Mouse (Mus musculus) retina, adult 2 months (tissue): ENCODE results near the gene Zar1.
"Not testable (repeated sequence)": the region's sequence is repeated elsewhere in the genome, so short reads cannot be mapped to it uniquely, and the experiment has no call there.

Experiments used
- DNase-seq: peaks from one replicate; pipeline ENCODE4 v3.0.0-alpha.2; 2012; ENCODE audit warnings: low read depth, low spot score

Zar1 gene

DNA sequence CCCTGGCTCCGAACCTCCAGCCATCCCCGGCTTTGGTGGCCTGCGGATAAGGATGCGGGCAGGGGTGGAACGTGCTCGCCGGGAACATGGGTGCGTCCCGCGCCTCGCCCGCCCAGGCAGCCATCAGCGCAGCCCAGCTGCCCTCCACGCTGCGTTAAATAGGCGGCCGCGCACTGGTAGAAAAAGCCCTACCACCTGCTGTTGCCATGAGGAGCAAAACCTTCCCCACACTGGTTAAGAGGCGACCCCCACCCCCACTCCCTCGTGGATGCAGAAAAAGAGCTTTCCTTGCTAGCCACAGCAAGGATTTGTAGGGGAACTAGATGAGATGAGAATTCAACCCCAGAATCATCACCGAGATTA is at the start of gene Zar1:
Zar1 (minus strand) TSS at position 285 of the 363 bp plus-strand sequence.
- not testable (repeated sequence) for DNase-seq

DNA sequence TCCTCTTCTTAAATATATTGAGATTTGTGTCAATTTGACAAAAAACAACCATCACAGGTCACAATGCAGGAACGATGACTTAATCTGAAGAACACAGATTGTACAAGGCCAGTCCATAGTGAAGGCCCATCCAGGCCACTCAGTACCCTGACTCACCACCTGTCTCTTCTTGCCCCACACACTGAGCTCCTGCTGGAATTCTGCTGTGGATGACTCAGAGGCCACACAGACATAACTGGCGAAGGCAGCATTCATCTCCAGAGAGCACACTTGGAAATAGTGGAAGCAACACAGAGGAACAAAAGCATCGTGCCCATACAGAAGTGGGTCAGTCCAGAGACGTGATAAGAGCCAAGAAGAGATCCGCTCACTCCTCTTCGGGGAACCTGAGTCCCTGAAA is 49.0 kb upstream of the Zar1 start:
- no peak for DNase-seq

DNA sequence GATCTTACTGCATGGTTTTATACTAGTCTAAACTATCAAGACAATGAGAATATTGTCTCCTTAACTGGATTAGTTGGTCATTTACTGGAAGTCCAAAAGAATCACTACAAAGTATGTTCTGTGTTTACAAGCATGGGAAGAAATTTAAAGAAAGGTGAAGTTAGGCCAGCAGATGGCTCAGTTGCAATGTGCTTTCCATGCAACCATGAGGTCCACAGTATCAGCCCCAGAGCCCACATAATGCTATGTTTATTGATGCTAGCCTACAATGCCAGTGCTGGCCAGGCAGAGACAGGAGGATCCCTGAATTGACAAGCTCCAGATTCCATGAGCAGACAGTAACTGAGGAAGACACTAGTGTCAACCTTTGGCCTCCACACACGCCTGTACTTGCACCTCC is 40.0 kb upstream of the Zar1 start:
- no peak for DNase-seq

DNA sequence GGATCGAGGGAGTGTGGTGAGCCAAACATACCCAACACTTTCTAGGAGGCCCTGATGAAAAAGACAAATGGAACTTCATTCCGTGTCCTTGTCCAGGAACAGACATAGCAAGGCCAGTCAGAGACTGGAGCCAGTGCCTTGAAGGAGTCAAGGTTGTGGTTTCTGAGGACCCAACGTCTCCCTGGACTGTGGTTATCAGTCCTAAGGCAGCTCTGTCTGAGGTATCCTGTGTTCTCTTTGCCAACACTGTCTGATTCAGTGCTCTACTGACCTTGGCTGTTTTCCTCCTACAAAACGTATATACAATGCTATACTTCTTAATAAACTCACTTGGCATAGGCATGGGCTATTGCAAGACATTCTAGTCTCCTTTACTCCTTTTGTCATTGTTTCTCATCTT is 36.4 kb upstream of the Zar1 start:
- no peak for DNase-seq

DNA sequence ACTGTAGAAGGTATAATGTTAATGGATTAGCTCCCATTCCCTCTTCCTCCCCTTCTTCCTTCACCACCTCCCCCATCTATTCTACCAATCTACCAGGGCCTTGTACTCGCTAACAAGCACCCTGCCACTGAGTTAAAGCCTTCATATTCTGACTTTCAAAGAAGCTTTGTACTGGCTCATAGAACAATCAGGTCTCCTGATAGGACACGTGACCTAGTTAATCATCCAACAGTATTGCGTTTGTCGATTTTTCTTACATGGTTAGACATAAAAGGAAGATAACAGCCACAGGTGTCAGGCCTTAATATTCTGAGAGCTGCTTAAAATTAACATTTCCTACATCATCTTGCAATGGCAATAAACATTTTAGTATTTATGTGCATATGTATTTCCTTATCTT is 22.1 kb upstream of the Zar1 start:
- no peak for DNase-seq

DNA sequence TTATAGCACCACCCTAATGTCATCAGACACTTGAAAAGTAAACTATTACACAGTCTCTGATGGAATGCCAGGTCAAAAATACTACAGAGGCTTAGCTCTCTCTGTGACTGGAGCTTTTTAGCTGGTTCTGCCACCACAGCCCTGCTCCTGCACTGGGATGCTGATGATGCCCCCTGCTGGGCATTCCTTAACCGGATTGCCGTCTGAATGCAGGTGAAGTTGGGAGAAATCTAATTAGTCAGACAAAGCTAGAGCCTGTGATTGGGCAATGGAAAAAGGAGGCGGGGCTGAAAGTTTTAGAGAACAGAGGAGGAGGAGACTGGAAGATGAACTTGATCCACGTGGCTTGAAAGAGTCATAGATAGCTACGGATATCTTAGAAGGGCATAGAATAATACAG is 20.0 kb upstream of the Zar1 start:
- DNase-seq, result peak; percentile 30

DNA sequence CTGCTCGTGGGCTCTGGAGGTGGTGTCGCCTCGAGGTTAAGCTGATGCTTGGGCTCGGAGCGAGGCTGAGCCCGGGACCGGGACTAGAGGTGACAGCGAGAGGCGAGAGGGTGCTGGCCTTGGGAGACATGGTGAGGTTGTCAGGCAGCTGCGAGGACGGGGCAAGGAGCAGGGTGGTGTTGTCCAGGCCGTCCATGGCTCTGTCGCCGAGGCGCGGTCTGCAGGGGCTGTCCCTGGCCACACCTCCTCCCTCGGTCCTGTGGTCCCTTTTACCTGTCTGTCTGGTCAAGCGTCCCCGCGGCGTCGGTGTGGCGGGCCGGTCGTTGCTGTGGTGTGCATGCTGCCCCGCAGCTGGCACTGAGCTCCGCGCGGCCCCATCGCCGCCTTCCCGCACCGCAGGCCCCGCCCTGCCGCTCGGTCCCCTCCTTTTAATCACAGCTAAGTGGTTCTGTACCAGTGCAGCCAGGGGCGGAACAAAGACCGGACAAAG is 6.2 kb upstream of the Zar1 start, which contains the start of gene Gm5868:
Gm5868 (minus strand) TSS at position 360 of the 490 bp plus-strand sequence.
- no peak for DNase-seq

DNA sequence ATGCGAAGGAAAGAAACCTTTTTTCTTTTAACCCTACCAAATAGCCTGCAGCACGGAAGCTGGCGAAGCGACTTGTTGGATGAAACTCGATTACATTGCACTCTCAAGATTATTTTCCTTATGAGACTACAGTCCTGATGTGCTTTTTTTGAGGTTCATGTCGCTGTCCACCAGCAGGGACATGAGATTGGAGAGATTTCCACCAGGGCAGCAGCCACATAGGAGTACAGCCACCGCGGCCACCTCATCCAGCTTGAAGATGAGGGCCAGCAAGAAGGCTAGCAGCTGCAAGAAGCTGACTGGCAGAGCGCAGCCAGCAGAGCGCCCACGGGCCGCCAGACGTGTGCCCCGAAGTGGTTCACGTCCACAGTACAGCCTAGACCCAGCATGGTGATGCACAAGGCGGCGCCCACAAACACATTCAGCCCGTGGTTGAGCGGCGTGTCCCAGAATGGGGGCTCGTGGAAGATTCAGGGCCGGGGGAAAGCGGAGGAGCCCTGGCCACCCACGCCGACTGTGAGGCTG is 5.7 kb upstream of the Zar1 start:
- DNase-seq, result not testable (repeated sequence)

DNA sequence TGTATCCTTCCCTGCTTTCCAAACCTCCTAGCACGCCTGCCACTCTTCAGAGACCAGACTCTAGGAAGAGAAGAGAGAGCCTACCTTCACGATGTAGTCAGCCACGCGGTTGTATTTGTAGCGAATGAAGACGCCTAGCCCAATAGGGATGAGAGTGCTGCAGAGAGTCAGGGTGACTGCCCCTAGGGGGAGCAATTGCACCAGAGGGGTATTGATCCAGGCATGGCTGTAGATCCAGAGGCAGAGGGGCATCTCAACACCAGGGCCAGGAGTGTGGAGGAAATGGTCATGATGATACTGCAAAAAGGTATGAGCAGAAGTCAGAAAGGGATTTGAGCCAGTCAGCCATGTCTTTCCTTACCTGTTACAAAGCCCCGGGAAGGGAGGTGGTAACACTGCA is 5.1 kb upstream of the Zar1 start:
- DNase-seq, result not testable (repeated sequence)

DNA sequence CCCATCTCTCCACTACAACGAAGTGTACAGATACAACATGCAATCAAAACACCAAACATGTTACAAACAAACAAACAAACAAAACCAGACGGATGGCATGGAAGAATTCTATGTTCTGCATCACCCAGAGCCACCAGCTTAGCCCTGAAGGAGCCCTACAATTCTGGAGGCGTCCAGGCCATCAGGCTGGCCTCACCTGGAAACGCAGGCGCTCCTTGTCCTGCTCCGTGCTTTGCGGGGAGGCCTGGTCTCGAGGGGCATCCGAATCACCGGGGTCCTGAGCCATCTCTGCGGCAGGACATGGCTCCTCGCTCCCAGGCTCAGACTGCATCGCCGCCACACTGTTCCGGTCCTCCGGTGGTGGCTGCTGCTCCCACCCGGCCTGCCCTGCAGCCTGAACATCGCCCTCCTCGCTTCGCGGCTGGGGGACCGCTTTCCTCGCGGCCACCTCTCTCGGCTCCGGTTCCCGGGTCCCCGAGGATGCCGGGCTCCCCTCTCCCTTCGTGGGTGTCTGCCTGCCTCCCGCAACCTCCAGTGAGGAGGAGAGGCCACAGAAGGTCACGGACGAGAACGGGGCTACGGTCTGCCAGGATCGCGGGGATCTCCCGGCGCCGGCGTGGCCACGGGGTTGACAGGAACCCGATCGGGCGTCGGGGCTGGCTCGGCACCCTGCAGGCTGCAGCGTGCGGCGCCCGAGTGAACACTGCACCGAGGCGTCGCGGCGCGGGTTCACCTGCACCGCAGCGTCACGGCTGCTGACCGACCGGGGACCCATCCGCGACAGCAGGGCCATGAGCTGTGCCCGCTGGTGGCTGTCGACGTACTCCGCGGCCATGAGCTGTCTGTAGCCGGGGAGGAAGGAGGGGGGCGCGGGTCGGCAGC is 725 bp downstream of the Zar1 start:
- not testable (repeated sequence) for DNase-seq

DNA sequence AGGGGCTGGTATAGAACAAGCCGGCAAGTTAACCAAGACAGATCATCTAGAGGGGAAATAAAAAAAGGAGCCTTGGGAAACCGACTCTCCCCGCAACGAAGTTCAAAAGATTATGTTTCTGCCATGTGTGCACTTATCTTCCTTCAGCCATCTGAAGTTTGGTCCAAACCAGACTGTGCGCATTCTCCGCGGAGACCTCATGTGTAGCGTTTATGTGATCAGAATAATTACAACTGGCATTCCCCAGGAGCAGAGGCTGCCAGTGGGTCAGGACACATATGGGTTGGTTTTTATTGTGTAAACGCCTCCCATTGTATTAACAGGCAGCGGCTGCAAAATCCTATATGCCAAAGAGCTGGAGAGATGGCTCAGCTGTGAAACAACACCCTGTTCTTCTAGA is 1.5 kb downstream of the Zar1 start:
- not testable (repeated sequence) for DNase-seq

DNA sequence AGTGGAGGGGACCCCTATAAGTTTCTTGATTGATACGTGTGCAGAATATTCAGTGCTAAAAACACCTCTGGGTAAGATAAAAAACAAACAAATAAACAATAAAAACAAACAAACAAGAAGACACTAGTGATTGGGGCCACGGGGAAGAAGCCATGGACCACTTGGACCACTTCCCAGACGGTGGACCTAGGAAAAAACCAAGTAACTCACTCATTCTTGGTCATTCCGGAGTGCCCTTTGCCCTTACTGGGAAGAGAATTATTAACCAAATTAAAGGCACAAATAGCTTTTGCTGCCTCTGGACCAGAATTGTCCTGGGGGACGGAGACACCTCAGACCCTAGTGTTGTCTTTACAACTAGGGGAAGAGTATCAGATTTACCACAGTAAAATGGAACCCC is 15.4 kb downstream of the Zar1 start:
- no peak for DNase-seq

DNA sequence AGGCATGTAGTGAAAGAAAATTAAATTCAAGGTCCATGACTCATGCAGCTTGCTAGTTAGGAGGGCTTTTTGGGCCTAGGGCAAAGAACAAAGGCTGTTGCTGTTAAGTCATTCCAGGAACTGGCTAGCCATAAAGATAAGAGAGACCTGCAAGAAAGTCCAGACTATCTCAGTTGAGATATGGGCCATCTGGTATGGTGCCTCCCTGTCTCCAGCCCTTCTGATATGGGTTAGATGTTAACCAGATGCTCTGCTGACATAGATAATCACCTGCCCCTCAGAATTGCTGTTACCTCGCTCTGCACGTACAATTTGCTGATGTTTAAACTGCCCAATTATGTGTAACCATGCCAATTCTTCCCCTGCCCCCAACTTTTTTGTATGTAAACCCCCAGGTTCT is 17.9 kb downstream of the Zar1 start:
- not testable (repeated sequence) for DNase-seq

DNA sequence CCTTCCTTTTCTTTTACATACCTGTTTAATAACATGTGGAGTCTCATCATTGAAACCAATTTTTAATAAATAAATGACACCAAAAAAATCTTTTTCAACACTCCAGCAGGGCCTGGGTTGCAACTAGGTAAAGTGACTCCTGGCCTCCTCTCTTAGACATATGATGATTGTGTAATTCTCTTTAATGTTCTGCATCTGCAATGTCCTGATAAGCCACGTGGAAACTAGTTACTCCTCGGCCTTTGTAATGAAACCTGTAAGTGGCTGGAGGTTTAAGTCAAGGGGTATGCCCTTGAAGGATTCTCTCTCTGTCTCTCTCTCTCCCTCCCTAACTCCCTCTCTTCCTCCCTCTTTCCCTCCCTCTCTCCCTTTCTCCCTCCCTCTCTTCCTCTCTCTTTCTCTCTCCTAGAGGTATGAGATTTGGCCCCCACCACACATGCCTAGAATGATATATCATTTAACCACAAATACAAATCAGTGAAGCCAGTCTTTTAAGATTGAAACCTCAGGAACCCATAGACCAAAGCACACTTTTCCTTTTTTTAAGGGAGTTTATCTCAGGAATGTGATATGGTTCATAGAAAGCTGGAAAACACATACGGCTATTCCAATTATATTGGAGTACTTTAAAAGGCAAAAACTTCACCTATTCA is 20.0 kb downstream of the Zar1 start:
- DNase-seq, result no peak

DNA sequence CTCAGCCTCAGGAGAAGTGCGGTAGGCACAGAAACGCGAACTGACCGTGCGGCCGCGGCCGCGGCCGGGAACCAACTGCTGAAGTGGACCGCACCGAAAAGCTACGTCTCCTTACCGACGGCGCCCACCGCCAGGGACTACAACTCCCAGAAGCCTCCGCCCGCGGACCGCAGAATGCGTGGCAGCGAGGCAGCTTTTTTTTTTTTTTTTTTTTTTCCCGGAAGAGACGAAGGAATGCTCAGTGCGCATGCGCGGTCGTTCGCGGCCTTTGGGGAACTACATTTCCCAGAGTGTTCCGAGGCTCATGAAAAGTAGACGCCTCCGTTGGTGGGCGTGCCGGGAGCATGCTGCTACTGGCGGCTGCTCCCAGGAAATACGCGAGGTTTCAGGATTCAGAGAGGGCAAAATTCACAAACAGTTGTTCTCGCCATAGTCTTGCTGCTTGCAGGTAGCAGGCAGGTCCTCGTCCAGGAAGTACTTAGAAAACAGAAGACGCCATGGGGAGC is 21.5 kb downstream of the Zar1 start, which contains the start of gene Nfxl1:
Nfxl1 (minus strand) TSS at position 141 of the 506 bp plus-strand sequence.
- peak; percentile 99 for DNase-seq

DNA sequence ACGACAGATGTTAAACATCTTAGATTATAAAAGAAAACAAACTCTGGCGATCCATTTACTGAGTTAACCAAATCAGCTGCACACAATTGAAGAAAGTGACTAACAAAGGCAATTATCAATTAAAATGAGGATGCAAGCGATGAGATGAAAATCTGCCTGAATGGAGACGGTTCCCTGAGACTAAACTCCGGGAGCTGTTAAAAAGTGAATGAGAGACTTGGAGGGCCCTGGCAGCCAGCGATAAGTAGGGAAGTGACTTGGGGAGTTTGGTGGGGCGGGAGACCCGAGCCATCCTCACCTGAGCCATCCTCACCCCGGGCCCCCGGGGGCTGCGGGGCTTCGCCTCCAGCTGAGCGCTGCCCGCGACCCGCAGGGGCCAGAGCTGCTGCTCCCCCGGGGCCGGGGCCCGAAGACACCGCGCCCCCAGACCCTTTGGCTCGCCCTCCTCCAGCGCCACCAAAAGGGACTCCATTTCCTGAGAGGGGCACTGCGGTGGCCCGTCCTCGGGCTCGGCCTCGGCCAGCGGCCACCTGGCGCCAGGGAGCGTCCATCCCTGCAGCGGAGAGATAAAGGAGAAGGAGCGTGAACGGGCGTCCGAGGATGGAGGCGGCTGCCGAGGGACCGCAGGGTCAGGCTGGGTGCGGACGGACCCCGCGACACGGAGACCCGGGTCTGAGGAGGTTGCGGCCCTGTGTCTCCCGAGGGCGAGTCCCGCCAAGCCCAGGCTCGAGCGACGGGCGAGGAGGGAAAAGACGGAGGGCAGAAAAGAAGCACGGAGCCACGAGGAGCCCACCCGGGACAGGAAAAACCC is 22.1 kb downstream of the Zar1 start:
- no peak for DNase-seq

DNA sequence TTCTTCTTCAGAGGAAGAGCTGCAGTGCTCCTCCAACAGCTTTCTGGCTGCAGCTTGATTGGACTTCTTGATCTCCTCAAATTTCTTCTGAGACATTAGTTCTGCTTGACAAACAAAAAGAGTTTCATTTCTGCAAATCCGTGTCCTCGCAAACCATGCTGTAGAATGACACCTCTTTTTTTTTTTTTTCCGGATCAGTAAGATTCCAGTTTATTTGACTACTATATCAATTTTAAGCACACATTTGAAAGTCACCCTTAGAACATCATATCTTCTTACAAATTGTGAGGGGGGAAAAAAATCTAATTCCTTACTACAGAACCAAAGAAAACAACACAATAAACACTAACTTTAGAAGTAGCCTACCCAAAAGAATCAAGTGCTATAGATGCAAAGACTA is 24.8 kb downstream of the Zar1 start:
- DNase-seq, result no peak

DNA sequence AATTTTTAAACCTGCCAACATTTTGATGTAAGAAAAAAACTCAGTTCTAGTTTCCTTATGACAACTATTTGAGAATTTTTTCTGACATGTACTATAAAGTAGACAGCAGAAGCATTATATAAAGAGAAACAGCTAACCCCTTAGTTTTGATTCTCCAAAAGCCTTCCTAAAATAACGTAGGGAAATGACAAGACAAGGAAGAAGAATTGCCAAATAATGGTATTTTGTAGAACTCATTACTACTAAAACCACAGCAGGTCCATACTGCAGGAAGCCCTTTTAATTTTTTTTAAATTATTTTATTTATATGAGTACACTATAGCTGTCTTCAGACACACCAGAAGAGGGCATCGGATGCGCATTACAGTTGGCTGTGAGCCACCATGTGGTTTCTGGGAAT is 29.8 kb downstream of the Zar1 start:
- no peak for DNase-seq

DNA sequence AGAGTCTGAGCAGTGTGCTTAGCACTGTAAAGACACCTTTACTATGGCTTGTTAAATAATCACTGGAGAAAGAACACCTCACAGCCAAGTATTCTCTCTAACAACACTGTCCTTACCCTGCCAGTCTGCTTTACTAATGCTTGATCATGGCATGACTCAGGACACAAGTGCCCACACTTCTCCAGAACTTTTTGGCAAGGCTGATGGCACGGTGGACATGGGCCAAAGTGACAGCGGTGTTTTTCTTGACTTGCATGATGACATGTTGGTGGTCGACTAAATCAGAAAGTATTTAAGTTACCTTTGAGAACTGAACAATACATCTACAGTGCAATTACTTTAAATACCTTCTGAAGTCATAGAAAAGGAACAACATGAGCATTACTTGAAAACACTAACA is 52.2 kb downstream of the Zar1 start:
- no peak for DNase-seq
